Mouse (Mus musculus): ENCODE measurements around the gene Sik2. TPM values are rescaled to one million over a fixed set of nuclear protein-coding genes. Genes with fewer than 3 reads are reported as not detected.

Sik2 gene
- polyA plus RNA-seq (2015; fragmentation: Nextera tagmentation; extraction: Ambion mirVana) = 18.2 and 21.0 TPM in 2 replicates

GRCm38 (mm10) chr9:51008841-51009655 lies at the start of gene Sik2:
TSS of gene Sik2 (minus strand) at chr9:51009073.
- peak within 1 kb of the TSS; percentile 92 for H3K27ac ChIP-seq
- H3K4me1 ChIP-seq = peaks cover 6% of the 10 kb centered on the region
- no peaks in the 10 kb centered on the region for H3K9me3 ChIP-seq (replicated peaks)
- H3K4me3 ChIP-seq (replicated peaks) = peak within 1 kb of the TSS; percentile 77
- WGBS = under 1% methylated on average over 47 of the region's 85 CpGs
- peak; percentile 97 for ATAC-seq (replicated peaks; ENCODE audit: low FRiP score)
- H3K9ac ChIP-seq = peak within 1 kb of the TSS; percentile 90
- no peaks in the 10 kb centered on the region for H3K36me3 ChIP-seq
- H3K4me2 ChIP-seq = peak within 1 kb of the TSS; percentile 76
- H3K27me3 ChIP-seq = peaks cover 4% of the 10 kb centered on the region

DNA sequence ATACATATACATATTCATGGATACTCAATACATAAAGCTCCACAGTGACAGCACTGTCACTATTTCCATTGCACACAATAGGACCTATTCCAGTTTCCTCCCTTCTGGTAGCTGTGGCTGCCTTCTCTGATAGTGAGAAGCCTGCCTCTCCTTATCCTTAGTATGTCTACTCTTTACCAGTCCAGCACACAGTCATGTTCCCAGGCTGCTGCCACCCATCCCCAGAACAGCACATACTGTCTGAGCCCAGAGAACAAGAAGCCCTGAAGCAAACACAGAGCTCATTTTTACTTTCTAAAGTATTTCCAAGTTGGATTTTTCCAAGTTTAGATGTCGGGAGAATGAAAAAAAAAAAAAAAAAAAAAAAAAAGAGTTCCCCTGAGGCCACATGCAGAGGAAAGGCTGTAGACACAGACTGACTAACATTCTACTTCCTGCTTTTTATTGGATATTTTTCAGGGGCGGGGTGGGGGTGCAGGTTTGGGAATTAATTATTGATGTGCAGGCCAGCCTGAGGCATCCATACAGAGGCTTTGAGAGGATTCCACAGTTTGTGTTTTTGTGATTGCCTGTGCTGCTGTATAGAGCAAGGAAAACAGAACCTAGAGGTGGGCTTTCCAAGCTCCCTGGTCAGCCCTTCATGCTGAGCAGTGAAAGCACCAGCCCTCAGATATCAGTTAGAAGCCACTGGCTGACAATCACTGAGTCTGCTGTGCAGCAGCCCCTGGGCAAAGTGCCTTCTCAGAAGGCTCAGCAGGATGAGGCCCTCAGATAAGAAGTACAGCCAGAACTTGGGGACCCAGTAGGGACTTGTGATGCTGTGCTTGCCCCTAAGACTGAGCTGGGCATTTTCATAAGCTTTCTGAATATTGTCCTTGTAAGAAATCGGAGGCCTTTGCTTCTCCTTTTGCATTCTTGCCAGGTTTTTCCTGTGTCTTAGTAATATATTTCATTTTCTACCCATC lies 47.8 kb upstream of the Sik2 start:
- Histone ChIP-seq H3K4me3 (replicated peaks) (no peak overlapping the region), H3K27ac (no peak overlapping the region), H3K4me2 (no peak overlapping the region), H3K9me3 (replicated peaks) (no peaks in the 10 kb centered on the region), H3K4me1 (0 out of 2 replicates have a peak, but pooled peaks cover 2% of the 10 kb centered on the region), H3K36me3 (no peaks in the 10 kb centered on the region), H3K9ac (no peak overlapping the region), H3K27me3 (no peaks in the 10 kb centered on the region)
- 62% methylated on average over 3 of the region's 3 CpGs for WGBS
- ATAC-seq (replicated peaks; ENCODE audit: low FRiP score) = no peak

- no peak overlapping the region for H3K27ac ChIP-seq
- no peak overlapping the region for H3K4me3 ChIP-seq (replicated peaks)
- no peaks in the 10 kb centered on the region for H3K9me3 ChIP-seq (replicated peaks)
- no peaks in the 10 kb centered on the region for H3K36me3 ChIP-seq
- WGBS = 77% methylated on average over 3 of the region's 3 CpGs
- ATAC-seq (replicated peaks; ENCODE audit: low FRiP score) = no peak
- H3K4me1 ChIP-seq = 0 out of 2 replicates have a peak, but pooled peaks cover 2% of the 10 kb centered on the region
- H3K9ac ChIP-seq = no peak overlapping the region
- H3K27me3 ChIP-seq = no peaks in the 10 kb centered on the region
- no peak overlapping the region for H3K4me2 ChIP-seq
These were observed 43.3 kb upstream of the Sik2 start for GRCm38 (mm10) chr9:51052180-51052579.

GRCm38 (mm10) chr9:51042136-51042535 lies 33.3 kb upstream of the Sik2 start:
- ATAC-seq (replicated peaks; ENCODE audit: low FRiP score) = no peak

DNA sequence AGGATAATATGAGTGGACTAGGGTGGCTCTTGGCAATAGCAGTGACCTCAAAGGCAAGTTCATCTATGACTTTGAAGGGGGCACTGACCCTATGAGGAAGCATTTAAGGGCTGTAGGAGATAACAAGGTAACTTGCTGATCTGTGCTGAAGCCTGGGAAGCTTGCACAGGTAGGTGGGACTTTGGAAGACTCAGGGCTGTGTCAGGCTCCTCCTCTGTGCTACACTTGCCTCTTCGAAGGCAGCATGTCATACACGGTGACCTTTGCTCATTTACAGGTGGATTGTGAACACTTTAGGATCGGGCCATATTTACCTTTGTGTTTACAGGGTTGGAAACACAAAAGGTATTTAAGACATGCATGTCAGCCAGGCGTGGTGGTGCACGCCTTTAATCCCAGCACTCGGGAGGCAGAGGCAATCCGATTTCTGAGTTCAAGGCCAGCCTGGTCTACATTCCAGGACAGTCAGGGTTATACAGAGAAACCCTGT lies 32.7 kb upstream of the Sik2 start:
- Histone ChIP-seq H3K9ac (no peak overlapping the region), H3K4me3 (replicated peaks) (no peak overlapping the region), H3K27ac (no peak overlapping the region), H3K4me1 (no peaks in the 10 kb centered on the region), H3K4me2 (no peak overlapping the region), H3K9me3 (replicated peaks) (no peaks in the 10 kb centered on the region), H3K36me3 (no peaks in the 10 kb centered on the region), H3K27me3 (no peaks in the 10 kb centered on the region)
- 89% methylated on average over 7 of the region's 7 CpGs for WGBS
- no peak for ATAC-seq (replicated peaks; ENCODE audit: low FRiP score)

More at GRCm38 (mm10) chr9:51042136-51042535, 33.3 kb upstream of the Sik2 start:
- Histone ChIP-seq H3K27ac (no peak overlapping the region), H3K4me3 (replicated peaks) (no peak overlapping the region), H3K9me3 (replicated peaks) (no peaks in the 10 kb centered on the region), H3K4me2 (no peak overlapping the region), H3K27me3 (no peaks in the 10 kb centered on the region), H3K36me3 (no peaks in the 10 kb centered on the region), H3K4me1 (no peaks in the 10 kb centered on the region), H3K9ac (no peak overlapping the region)
- WGBS = 78% methylated on average over 6 of the region's 6 CpGs

- Histone ChIP-seq H3K9ac (no peak overlapping the region), H3K4me1 (no peaks in the 10 kb centered on the region), H3K9me3 (replicated peaks) (no peaks in the 10 kb centered on the region), H3K4me2 (no peak overlapping the region), H3K4me3 (replicated peaks) (no peak overlapping the region), H3K36me3 (no peaks in the 10 kb centered on the region), H3K27ac (no peak overlapping the region), H3K27me3 (no peaks in the 10 kb centered on the region)
- 79% methylated on average over 3 of the region's 3 CpGs for WGBS
- no peak for ATAC-seq (replicated peaks; ENCODE audit: low FRiP score)
These were observed 24.1 kb upstream of the Sik2 start for GRCm38 (mm10) chr9:51032785-51033529.

- H3K9ac ChIP-seq = no peak overlapping the region
- no peak overlapping the region for H3K4me2 ChIP-seq
- H3K36me3 ChIP-seq = no peaks in the 10 kb centered on the region
- no peaks in the 10 kb centered on the region for H3K9me3 ChIP-seq (replicated peaks)
- H3K4me1 ChIP-seq = no peaks in the 10 kb centered on the region
- no peak overlapping the region for H3K27ac ChIP-seq
- H3K4me3 ChIP-seq (replicated peaks) = no peak overlapping the region
- WGBS = 59% methylated on average over 8 of the region's 8 CpGs
- ATAC-seq (replicated peaks; ENCODE audit: low FRiP score) = no peak
- no peaks in the 10 kb centered on the region for H3K27me3 ChIP-seq
These were observed 23.4 kb upstream of the Sik2 start for GRCm38 (mm10) chr9:51032291-51032690.

DNA sequence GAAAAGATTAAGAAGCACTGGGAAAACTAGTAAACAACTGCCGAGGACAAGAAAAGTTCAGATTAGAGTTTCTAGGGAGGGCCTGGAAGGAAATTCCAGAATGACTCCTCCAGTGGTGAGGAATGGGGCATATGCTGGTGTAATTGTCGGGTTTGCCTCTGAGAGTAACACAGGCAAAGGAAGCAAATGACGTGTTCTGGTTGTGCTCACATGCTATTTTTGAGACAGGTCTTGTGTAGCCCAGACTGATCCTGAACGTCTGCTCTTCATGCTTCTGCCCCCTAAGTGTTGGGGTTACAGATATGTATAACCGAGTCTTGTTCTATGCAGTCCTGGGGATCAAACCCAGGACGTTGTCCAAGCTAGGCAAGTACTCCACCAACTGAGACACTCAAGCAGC lies 22.7 kb upstream of the Sik2 start:
- Histone ChIP-seq H3K9ac (no peak overlapping the region), H3K36me3 (no peaks in the 10 kb centered on the region), H3K4me1 (no peaks in the 10 kb centered on the region), H3K27me3 (no peaks in the 10 kb centered on the region), H3K9me3 (replicated peaks) (no peaks in the 10 kb centered on the region), H3K27ac (no peak overlapping the region), H3K4me2 (no peak overlapping the region), H3K4me3 (replicated peaks) (no peak overlapping the region)
- ATAC-seq (replicated peaks; ENCODE audit: low FRiP score) = no peak
- WGBS = 62% methylated on average over 6 of the region's 6 CpGs

GRCm38 (mm10) chr9:51030147-51030546 lies 21.3 kb upstream of the Sik2 start:
- no peaks in the 10 kb centered on the region for H3K27me3 ChIP-seq
- H3K9ac ChIP-seq = no peak overlapping the region
- H3K4me3 ChIP-seq (replicated peaks) = no peak overlapping the region
- H3K4me1 ChIP-seq = no peaks in the 10 kb centered on the region
- H3K36me3 ChIP-seq = no peaks in the 10 kb centered on the region
- H3K9me3 ChIP-seq (replicated peaks) = no peaks in the 10 kb centered on the region
- WGBS = 42% methylated on average over 1 of the region's 1 CpGs
- no peak for ATAC-seq (replicated peaks; ENCODE audit: low FRiP score)
- H3K27ac ChIP-seq = no peak overlapping the region
- H3K4me2 ChIP-seq = no peak overlapping the region

GRCm38 (mm10) chr9:51026952-51027351 lies 18.1 kb upstream of the Sik2 start:
- Histone ChIP-seq H3K4me3 (replicated peaks) (no peak overlapping the region), H3K9me3 (replicated peaks) (no peaks in the 10 kb centered on the region), H3K36me3 (no peaks in the 10 kb centered on the region), H3K4me1 (no peaks in the 10 kb centered on the region), H3K4me2 (no peak overlapping the region), H3K27ac (no peak overlapping the region), H3K9ac (no peak overlapping the region), H3K27me3 (no peaks in the 10 kb centered on the region)
- WGBS = 88% methylated on average over 1 of the region's 1 CpGs
- no peak for ATAC-seq (replicated peaks; ENCODE audit: low FRiP score)

DNA sequence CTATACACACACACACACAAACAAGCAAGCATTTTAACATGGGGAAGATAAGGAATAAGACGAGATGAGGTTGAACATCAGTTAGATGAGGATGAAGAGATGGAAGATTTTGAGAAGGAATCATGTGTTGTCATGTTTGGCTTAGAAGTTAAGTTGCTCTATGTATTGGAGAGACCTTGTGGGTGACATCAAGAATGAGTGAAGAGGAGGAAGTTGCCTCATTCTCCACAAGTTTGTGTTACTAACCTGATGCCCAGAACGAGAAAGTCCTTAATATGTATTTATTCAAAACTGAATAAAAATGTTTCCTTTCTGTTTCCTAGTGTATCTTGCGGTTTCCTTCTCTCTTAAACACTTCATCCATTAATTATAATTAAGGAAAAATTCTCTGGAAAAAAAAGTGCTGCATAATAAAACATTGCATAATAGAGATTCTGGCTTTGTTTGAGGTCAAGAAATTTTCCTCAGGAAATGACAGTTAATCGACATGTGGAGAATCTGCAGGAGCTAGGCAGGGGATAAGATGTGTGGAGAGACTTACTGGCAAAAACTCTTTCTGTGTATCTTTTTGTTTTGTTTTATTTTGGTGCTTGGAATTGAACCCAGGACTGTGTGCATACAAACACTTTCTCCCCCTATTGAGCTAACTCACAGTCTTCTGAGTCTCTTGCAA lies 12.4 kb upstream of the Sik2 start:
- H3K4me1 ChIP-seq = no peaks in the 10 kb centered on the region
- H3K36me3 ChIP-seq = no peaks in the 10 kb centered on the region
- no peaks in the 10 kb centered on the region for H3K9me3 ChIP-seq (replicated peaks)

More for the DNA sequence above, 12.4 kb upstream of the Sik2 start:
- Histone ChIP-seq H3K4me2 (no peak overlapping the region), H3K4me3 (replicated peaks) (no peak overlapping the region), H3K9ac (no peak overlapping the region), H3K27ac (no peak overlapping the region), H3K27me3 (peaks cover 4% of the 10 kb centered on the region; the same call in 1 of the 2 replicates)
- ATAC-seq (replicated peaks; ENCODE audit: low FRiP score) = no peak
- 78% methylated on average over 4 of the region's 4 CpGs for WGBS
